Mouse (Mus musculus) forebrain, embryonic 14.5 days (tissue): ENCODE measurements around the gene Slc28a1. TPM values are rescaled to one million over a fixed set of nuclear protein-coding genes. Genes with fewer than 3 reads are reported as not detected.

Source experiments
- ATAC-seq: fragments of 200-750 bp; cut with Nextera tagmentation; 2 replicates; pipeline ENCODE4 v1.8.0; 2017; ENCODE audit warnings: mild to moderate bottlenecking, moderate library complexity
- DNase-seq: peaks from one replicate; pipeline ENCODE4 v3.0.0-alpha.2; 2015; ENCODE audit warnings: low spot score
- H3K27ac ChIP-seq: fragments of 300-500 bp; sonication (generic); 2 replicates; pipeline ENCODE4 v1.5.1; 2014; ENCODE audit warnings: low read depth, mild to moderate bottlenecking, control low read depth, low read length, moderate library complexity
- H3K27me3 ChIP-seq: fragments of 300-500 bp; sonication (generic); replicated peaks from 2 replicates; pipeline ENCODE4 v1.6.1; 2014; ENCODE audit warnings: low read length, control low read depth, mixed read lengths; ENCODE audit not compliant: control insufficient read depth, insufficient read depth
- H3K36me3 ChIP-seq: fragments of 300-500 bp; sonication (generic); 2 replicates; pipeline ENCODE4 v1.6.1; 2014; ENCODE audit warnings: low read length, control low read depth; ENCODE audit not compliant: control insufficient read depth, insufficient read depth
- H3K4me1 ChIP-seq: fragments of 300-500 bp; sonication (generic); 2 replicates; pipeline ENCODE4 v1.6.1; 2014; ENCODE audit warnings: antibody characterized with exemption, low read length, control low read depth; ENCODE audit not compliant: control insufficient read depth, insufficient read depth
- H3K4me2 ChIP-seq: fragments of 300-500 bp; sonication (generic); 2 replicates; pipeline ENCODE4 v1.6.1; 2014; ENCODE audit warnings: mild to moderate bottlenecking, control low read depth, low read length
- H3K4me3 ChIP-seq: fragments of 300-500 bp; sonication (generic); 2 replicates; pipeline ENCODE4 v1.5.1; 2014; ENCODE audit warnings: low read depth, low read length, control low read depth
- H3K9ac ChIP-seq: fragments of 300-500 bp; sonication (generic); 2 replicates; pipeline ENCODE4 v1.6.1; 2014; ENCODE audit warnings: mild to moderate bottlenecking, low read length, control low read depth, moderate library complexity
- H3K9me3 ChIP-seq: fragments of 300-500 bp; sonication (generic); replicated peaks from 2 replicates; pipeline ENCODE4 v1.6.1; 2016; ENCODE audit warnings: low read length, control low read depth, mixed read lengths; ENCODE audit not compliant: control insufficient read depth
- WGBS: fragments of 180-500 bp; shearing (Covaris S2); extraction: QIAGEN DNeasy Blood & Tissue Kit; methylation state at CpG from one replicate; pipeline ENCODE4 v1.1.7; 2014; 5-methylcytosine and 5-hydroxymethylcytosine counted together
- polyA plus RNA-seq: library from polyadenylated mRNA; unstranded; fragments of >200 nt; fragmentation: Nextera tagmentation; extraction: Ambion mirVana; gene quantifications from 2 replicates; pipeline ENCODE4 v1.2.1, GENCODE M21; 2014

The Slc28a1 gene
- polyA plus RNA-seq, 1 experiment from 2014 or later, result not detected

DNA sequence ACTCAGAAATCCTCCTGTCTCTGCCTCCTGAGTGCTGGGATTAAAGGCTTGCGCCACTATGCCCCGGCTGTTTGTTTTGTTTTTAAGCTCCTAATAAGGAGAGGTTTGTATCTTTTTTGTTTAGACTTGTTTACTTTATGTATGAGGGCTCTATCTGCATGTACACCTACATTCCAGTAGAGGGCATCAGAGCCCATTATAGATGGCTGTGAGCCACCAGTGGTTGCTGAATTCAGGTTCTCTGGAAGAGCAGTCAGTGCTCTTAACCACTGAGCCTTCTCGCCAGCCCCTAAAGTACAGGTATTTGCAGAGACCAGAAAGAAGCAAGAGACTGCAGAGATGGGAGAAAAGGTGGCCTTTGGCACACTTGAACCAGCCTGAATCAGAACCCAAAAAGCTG is 52.5 kb downstream of the Slc28a1 start:
- Histone ChIP-seq H3K27me3 (no peaks in the 10 kb centered on the region), H3K9me3 (no peaks in the 10 kb centered on the region), H3K4me3 (no peak overlapping the region), H3K27ac (no peak overlapping the region), H3K4me1 (no peaks in the 10 kb centered on the region), H3K9ac (no peak overlapping the region), H3K36me3 (no peaks in the 10 kb centered on the region), H3K4me2 (no peak overlapping the region)
- ATAC-seq (no peak), DNase-seq (peak; percentile 84)
- WGBS, result 38% methylated on average over 3 of the region's 3 CpGs

DNA sequence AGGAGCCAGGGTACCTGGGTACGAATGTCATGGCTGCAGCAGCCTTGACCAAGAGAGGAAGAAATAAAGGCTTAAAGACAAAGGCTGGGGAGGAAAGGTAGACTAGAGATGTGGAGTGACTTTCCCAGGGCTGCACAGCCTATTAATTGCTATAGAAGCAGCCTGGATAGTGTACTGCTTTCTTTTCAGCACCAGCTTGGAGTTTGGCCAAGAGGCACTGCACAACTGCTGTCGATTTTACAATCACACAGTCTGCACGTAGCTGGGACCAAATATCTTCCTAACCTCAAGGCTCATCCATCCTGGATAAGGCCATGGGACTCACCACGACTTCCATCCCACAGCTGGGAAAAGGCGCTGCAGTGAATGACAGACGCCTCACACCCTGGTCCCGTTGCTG is 54.8 kb downstream of the Slc28a1 start:
- no peaks in the 10 kb centered on the region for H3K27me3 ChIP-seq
- no peak overlapping the region for H3K27ac ChIP-seq
- H3K4me2 ChIP-seq, result no peak overlapping the region
- no peaks in the 10 kb centered on the region for H3K4me1 ChIP-seq
- DNase-seq (peak; percentile 27), ATAC-seq (no peak)
- WGBS, result 71% methylated on average over 7 of the region's 7 CpGs
- no peak overlapping the region for H3K4me3 ChIP-seq
- no peaks in the 10 kb centered on the region for H3K36me3 ChIP-seq
- no peak overlapping the region for H3K9ac ChIP-seq
- H3K9me3 ChIP-seq, result peaks cover 8% of the 10 kb centered on the region; the same call in 1 of the 2 replicates

DNA sequence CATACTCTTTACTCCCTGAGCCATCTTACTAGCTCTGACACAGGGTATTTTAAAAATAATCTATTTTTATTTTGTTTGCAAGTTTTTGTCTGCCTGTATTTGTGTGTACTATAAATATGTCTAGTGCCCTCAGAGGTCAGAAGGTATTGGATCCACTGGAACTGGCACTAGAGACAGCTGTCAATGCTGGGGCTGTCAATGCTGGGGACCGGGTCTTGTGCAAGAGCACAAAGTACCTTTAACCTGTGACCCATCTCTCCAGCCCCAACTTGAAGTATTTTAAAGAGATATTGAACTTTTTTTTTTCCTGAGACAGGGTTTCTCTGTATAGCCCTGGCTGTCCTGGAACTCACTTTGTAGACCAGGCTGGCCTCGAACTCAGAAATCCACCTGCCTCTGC is 59.3 kb downstream of the Slc28a1 start:
- no peak overlapping the region for H3K27ac ChIP-seq
- no peaks in the 10 kb centered on the region for H3K27me3 ChIP-seq
- DNase-seq (no peak), ATAC-seq (no peak)
- WGBS, result 100% methylated on average over 2 of the region's 2 CpGs
- peaks cover 8% of the 10 kb centered on the region; the same call in 1 of the 2 replicates for H3K9me3 ChIP-seq
- H3K36me3 ChIP-seq, result no peaks in the 10 kb centered on the region
- H3K4me3 ChIP-seq, result no peak overlapping the region
- no peak overlapping the region for H3K9ac ChIP-seq
- no peaks in the 10 kb centered on the region for H3K4me1 ChIP-seq
- H3K4me2 ChIP-seq, result no peak overlapping the region

DNA sequence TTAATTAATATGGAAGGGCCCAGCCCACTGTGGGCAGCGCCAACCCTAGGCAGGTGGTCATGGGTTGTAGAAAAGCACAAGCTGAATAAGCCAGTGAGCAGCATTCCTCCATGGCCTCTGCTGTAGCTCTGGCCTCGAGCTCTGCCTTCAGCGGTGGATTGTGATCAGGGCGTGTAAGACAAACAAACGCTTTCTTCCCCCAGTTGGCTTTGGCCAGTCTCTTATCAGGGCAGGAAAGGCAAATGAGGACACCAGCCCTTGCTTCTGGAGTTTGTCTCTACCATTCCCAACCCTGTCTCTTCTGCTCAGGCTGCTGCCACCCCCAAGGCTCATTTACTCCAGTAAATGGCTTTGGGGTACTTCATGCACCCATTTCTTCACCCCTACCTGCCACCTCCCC is 60.1 kb downstream of the Slc28a1 start:
- Histone ChIP-seq H3K27ac (no peak overlapping the region), H3K4me2 (no peak overlapping the region), H3K4me3 (no peak overlapping the region), H3K9ac (no peak overlapping the region), H3K36me3 (no peaks in the 10 kb centered on the region), H3K4me1 (no peaks in the 10 kb centered on the region), H3K9me3 (peaks cover 8% of the 10 kb centered on the region; the same call in 1 of the 2 replicates), H3K27me3 (no peaks in the 10 kb centered on the region)
- 86% methylated on average over 5 of the region's 5 CpGs for WGBS
- no peak for ATAC-seq
- DNase-seq, result no peak

DNA sequence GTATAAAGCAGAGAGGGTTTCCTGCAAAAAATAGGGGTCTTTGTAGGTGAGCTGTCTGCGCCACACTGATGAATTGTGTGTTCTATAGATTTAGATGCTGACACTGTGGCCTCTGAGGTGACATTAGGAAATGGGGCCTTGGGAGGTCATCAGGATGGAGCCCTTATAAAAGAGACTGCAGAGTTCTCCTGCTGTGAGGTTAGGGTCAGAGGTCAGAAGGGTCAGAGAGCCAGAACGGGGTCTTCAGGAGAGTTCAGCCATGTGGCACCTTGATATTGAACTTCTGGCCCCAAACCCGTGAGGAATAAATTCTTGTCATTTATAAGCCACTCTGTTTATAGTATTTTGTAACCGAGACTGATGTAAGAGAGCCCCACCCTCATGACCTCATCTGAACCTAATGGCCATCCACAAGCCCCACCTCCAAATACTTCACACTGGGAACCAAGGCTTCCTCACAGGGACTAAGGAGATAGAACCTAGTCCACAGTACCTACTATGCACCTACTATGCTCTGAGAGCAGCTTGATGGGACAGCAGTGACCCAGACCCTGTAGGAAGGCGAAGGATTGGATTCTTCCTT is 61.7 kb downstream of the Slc28a1 start:
- DNase-seq (no peak), ATAC-seq (no peak)
- H3K27ac ChIP-seq, result no peak overlapping the region
- no peak overlapping the region for H3K9ac ChIP-seq
- H3K27me3 ChIP-seq, result no peaks in the 10 kb centered on the region
- peaks cover 8% of the 10 kb centered on the region; the same call in 1 of the 2 replicates for H3K9me3 ChIP-seq
- WGBS, result 68% methylated on average over 5 of the region's 5 CpGs
- H3K4me2 ChIP-seq, result no peak overlapping the region
- H3K4me1 ChIP-seq, result no peaks in the 10 kb centered on the region
- no peak overlapping the region for H3K4me3 ChIP-seq
- H3K36me3 ChIP-seq, result no peaks in the 10 kb centered on the region

DNA sequence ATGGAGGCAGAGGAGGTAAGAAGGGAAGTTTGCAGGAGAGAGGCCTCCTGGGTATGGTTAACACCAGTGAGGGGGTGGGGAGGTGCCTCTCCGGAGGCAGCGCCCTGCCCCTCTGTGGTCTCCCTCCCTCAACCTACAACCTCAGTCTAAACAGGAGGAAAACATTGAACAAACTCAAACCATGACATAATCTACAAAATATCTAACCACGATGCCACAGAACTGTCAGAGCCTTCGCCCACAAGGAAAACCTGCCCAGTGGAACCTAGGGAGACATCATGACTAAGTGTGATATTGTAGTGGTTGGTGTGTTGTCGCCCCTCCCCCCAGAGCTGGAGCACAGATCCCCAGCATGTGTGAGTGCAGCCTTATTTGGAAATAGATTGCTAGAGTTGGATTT is 64.9 kb downstream of the Slc28a1 start:
- WGBS, result 69% methylated on average over 5 of the region's 5 CpGs
- no peak overlapping the region for H3K9ac ChIP-seq
- H3K9me3 ChIP-seq, result no peaks in the 10 kb centered on the region
- DNase-seq, result no peak
- no peaks in the 10 kb centered on the region for H3K27me3 ChIP-seq
- ATAC-seq, result no peak
- H3K4me2 ChIP-seq, result no peak overlapping the region
- H3K4me3 ChIP-seq, result no peak overlapping the region
- H3K4me1 ChIP-seq, result no peaks in the 10 kb centered on the region
- no peak overlapping the region for H3K27ac ChIP-seq
- H3K36me3 ChIP-seq, result no peaks in the 10 kb centered on the region

DNA sequence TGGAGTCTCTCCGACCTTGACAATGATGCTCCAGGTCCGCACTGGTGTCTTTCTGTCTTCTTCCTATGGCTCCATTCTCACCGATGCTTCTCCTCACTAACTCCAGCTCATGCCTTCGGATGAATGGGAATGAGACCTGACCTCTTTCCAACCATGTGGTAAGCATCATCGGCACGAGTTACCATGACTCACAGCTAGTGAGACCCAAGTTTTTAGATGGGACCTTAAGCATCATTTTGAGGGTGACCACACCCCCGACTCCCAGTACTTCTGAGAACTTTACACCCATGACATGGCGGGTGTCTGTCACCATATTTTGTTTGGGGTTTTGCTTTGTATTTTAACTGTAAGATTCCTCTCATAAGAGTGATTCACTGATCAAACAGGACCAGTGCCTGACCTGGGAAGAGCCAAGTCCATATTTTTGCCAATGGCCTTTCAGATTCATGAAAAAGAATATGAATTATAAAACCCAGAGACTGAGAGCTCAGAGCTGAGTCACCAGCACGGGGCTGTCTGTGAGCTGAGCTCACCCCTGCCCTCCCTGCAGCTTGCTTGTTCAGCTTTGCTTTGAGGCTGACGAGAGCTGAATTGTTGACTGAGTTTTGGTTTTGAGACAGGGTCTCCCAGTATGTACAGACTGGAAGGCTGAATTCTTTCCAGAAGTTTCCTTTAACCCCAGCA is 68.0 kb downstream of the Slc28a1 start:
- Histone ChIP-seq H3K4me3 (no peak overlapping the region), H3K27me3 (no peaks in the 10 kb centered on the region), H3K9me3 (no peaks in the 10 kb centered on the region), H3K9ac (no peak overlapping the region), H3K4me1 (no peaks in the 10 kb centered on the region), H3K4me2 (no peak overlapping the region), H3K27ac (no peak overlapping the region), H3K36me3 (no peaks in the 10 kb centered on the region)
- no peak for ATAC-seq
- no peak for DNase-seq
- whole genome bisulfite sequencing, result 86% methylated on average over 10 of the region's 10 CpGs

DNA sequence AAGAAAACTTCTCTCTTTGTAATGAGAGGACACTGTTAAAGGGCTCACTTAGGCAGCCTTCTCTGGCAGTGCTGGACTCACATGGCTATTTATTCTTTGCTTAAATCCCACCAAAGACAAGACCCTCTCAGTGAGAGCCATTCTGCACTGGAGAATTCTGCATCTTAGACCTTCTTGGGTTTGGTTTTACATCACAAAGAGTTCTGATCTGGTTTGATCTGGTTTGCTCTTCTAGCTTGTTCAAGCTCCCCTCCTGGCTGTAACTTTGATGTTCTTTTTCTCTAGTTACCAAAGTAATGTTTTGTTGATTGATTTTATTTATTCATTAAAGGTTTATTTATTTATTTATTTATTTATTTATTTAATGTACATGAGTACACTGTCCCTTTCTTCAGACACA is 68.6 kb downstream of the Slc28a1 start:
- no peaks in the 10 kb centered on the region for H3K9me3 ChIP-seq
- DNase-seq (no peak), ATAC-seq (no peak)
- no peak overlapping the region for H3K4me2 ChIP-seq
- H3K4me1 ChIP-seq, result no peaks in the 10 kb centered on the region
- no peak overlapping the region for H3K4me3 ChIP-seq
- H3K36me3 ChIP-seq, result no peaks in the 10 kb centered on the region
- H3K9ac ChIP-seq, result no peak overlapping the region
- no peaks in the 10 kb centered on the region for H3K27me3 ChIP-seq
- no peak overlapping the region for H3K27ac ChIP-seq

DNA sequence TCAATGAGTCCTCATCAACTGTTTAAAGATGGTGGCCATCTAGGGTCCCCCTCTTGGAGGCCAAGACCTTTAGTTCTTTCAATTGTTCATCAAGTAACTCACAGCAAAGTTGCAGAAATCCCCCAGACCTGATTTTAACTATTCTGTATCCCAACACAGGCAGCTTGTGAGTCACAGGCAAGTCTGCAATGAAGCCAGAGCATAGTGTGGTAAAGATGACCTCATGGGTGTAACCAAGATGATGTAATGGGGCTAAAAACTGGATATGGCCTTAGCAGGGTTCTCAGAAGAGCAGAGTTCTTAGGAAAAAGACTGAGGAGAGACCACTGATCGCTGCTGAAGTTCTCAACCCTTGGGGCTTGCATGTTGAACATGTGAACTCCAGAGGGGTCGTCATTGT is 69.5 kb downstream of the Slc28a1 start:
- H3K9me3 ChIP-seq, result no peaks in the 10 kb centered on the region
- no peaks in the 10 kb centered on the region for H3K4me1 ChIP-seq
- DNase-seq (no peak), ATAC-seq (no peak)
- no peak overlapping the region for H3K9ac ChIP-seq
- 90% methylated on average over 2 of the region's 2 CpGs for WGBS
- no peaks in the 10 kb centered on the region for H3K27me3 ChIP-seq
- H3K27ac ChIP-seq, result no peak overlapping the region
- no peak overlapping the region for H3K4me2 ChIP-seq
- no peaks in the 10 kb centered on the region for H3K36me3 ChIP-seq
- no peak overlapping the region for H3K4me3 ChIP-seq
